Mouse (Mus musculus): ENCODE measurements around the gene Gm38431.

DNA sequence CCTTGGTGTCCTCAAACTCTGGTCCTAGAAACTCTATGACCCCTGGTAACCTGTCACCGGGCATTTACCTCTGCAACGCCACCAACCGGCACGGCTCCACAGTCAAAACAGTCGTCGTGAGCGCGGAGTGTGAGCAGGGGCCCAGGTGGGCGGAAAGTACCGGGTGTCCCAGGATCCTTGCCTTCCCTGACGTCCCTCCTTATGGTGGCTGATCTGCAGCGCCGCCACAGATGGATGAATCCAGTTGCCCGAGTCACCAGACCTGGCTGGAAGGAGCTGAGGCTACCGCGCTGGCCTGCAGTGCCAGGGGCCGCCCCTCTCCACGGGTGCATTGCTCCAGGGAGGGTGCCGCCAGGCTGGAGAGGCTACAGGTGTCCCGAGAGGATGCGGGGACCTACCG is 55.1 kb downstream of the Gm38431 start:
- TF ChIP-seq EP300 (IDR thresholded peaks at IDR 0.05; ENCODE audit: low read depth), result no peak
- no peak for TF ChIP-seq CTCF (IDR thresholded peaks at IDR 0.05; ENCODE audit: low read depth)
